Mouse (Mus musculus) limb, embryonic 11.5 days (tissue): Measurements from ENCODE around the gene Wnt5a. TPM values are rescaled to one million over a fixed set of nuclear protein-coding genes. Genes with fewer than 3 reads are reported as not detected.

Experiments
- ATAC-seq: fragments of 200-750 bp; cut with Nextera tagmentation; 2 replicates; pipeline ENCODE4 v1.8.0; 2017; ENCODE audit warnings: low read depth; ENCODE audit not compliant: insufficient number of reproducible peaks, low FRiP score, low TSS enrichment
- DNase-seq: peaks from one replicate; pipeline ENCODE4 v3.0.0-alpha.2; 2015; ENCODE audit warnings: low spot score
- H3K27ac ChIP-seq: fragments of 300-500 bp; sonication (generic); replicated peaks from 2 replicates; pipeline ENCODE4 v1.5.1; 2014; ENCODE audit warnings: low read depth, mild to moderate bottlenecking, low read length
- H3K27me3 ChIP-seq: fragments of 300-500 bp; sonication (generic); 2 replicates; pipeline ENCODE4 v1.6.1; 2014; ENCODE audit warnings: mild to moderate bottlenecking, low read length, mixed read lengths; ENCODE audit not compliant: control insufficient read depth, insufficient read depth
- H3K36me3 ChIP-seq: fragments of 300-500 bp; sonication (generic); 2 replicates; pipeline ENCODE4 v1.6.1; 2014; ENCODE audit warnings: mild to moderate bottlenecking, low read length, moderate library complexity, mixed read lengths; ENCODE audit not compliant: control insufficient read depth, insufficient read depth
- H3K4me1 ChIP-seq: fragments of 300-500 bp; sonication (generic); 2 replicates; pipeline ENCODE4 v1.6.1; 2014; ENCODE audit warnings: low read length, mixed read lengths; ENCODE audit not compliant: control insufficient read depth, insufficient read depth
- H3K4me2 ChIP-seq: fragments of 300-500 bp; sonication (generic); 2 replicates; pipeline ENCODE4 v1.6.1; 2014; ENCODE audit warnings: low read depth, mild to moderate bottlenecking, moderate library complexity; ENCODE audit not compliant: severe bottlenecking
- H3K4me3 ChIP-seq: fragments of 300-500 bp; sonication (generic); 2 replicates; pipeline ENCODE4 v1.5.1; 2014; ENCODE audit warnings: low read depth, low read length
- H3K9ac ChIP-seq: fragments of 300-500 bp; sonication (generic); 2 replicates; pipeline ENCODE4 v1.6.1; 2014; ENCODE audit warnings: mild to moderate bottlenecking, low read length
- H3K9me3 ChIP-seq: fragments of 300-500 bp; sonication (generic); 2 replicates; pipeline ENCODE4 v1.6.1; 2016; ENCODE audit warnings: low read length; ENCODE audit not compliant: control insufficient read depth
- WGBS: fragments of 180-500 bp; shearing (Covaris S2); extraction: QIAGEN DNeasy Blood & Tissue Kit; methylation state at CpG from one replicate; pipeline ENCODE4 v1.1.7; 2014; 5-methylcytosine and 5-hydroxymethylcytosine counted together
- polyA plus RNA-seq: library from polyadenylated mRNA; unstranded; fragments of >200 nt; fragmentation: Nextera tagmentation; extraction: Ambion mirVana; gene quantifications from 2 replicates; pipeline ENCODE4 v1.2.1, GENCODE M21; 2014

Wnt5a gene
- polyA plus RNA-seq, 1 experiment from 2014 or later = 110 TPM

- H3K4me1 ChIP-seq = peaks cover 36% of the 10 kb centered on the region
- H3K27me3 ChIP-seq = 0 out of 2 replicates have a peak, but pooled peaks cover 2% of the 10 kb centered on the region
- H3K9ac ChIP-seq = peak overlapping the region; percentile 97
- under 1% methylated on average over 29 of the region's 29 CpGs for WGBS
- peak overlapping the region; percentile 99 for H3K27ac ChIP-seq
- peak; percentile 83 for DNase-seq
- ATAC-seq = no peak
- H3K4me3 ChIP-seq = peak overlapping the region; percentile 94
- H3K4me2 ChIP-seq = peak overlapping the region; percentile 96
- no peaks in the 10 kb centered on the region for H3K9me3 ChIP-seq
- H3K36me3 ChIP-seq = no peaks in the 10 kb centered on the region
Observed at GRCm38 (mm10) chr14:28506376-28506831, 1.9 kb downstream of the Wnt5a start.

GRCm38 (mm10) chr14:28507011-28507410 lies 2.5 kb downstream of the Wnt5a start:
- Histone ChIP-seq H3K36me3 (no peaks in the 10 kb centered on the region), H3K4me2 (peak overlapping the region; percentile 96), H3K9me3 (no peaks in the 10 kb centered on the region), H3K27me3 (no peaks in the 10 kb centered on the region), H3K27ac (peak overlapping the region; percentile 99), H3K4me3 (peak overlapping the region; percentile 94), H3K4me1 (peaks cover 30% of the 10 kb centered on the region; the same call in 1 of the 2 replicates), H3K9ac (peak overlapping the region; percentile 97)
- under 1% methylated on average over 15 of the region's 15 CpGs for WGBS
- no peak for DNase-seq
- no peak for ATAC-seq

GRCm38 (mm10) chr14:28507471-28507870 lies 2.9 kb downstream of the Wnt5a start:
- Histone ChIP-seq H3K9ac (peak overlapping the region; percentile 97), H3K36me3 (no peaks in the 10 kb centered on the region), H3K4me3 (peak overlapping the region; percentile 94), H3K9me3 (no peaks in the 10 kb centered on the region), H3K27me3 (no peaks in the 10 kb centered on the region), H3K27ac (peak overlapping the region; percentile 99), H3K4me2 (peak overlapping the region; percentile 96), H3K4me1 (peaks cover 30% of the 10 kb centered on the region; the same call in 1 of the 2 replicates)
- ATAC-seq (no peak), DNase-seq (peak; percentile 87)
- under 1% methylated on average over 18 of the region's 18 CpGs for WGBS

- DNase-seq (peak; percentile 54), ATAC-seq (no peak)
- Histone ChIP-seq H3K4me2 (peak overlapping the region; percentile 96), H3K27me3 (no peaks in the 10 kb centered on the region), H3K9me3 (no peaks in the 10 kb centered on the region), H3K27ac (peak overlapping the region; percentile 99), H3K4me3 (peak overlapping the region; percentile 94), H3K9ac (peak overlapping the region; percentile 97), H3K36me3 (peaks cover 3% of the 10 kb centered on the region; the same call in 1 of the 2 replicates), H3K4me1 (peaks cover 27% of the 10 kb centered on the region)
- 6% methylated on average over 27 of the region's 27 CpGs for WGBS
Observed at GRCm38 (mm10) chr14:28508288-28509258, 4.0 kb downstream of the Wnt5a start.

- ATAC-seq = peak; percentile 55
- Histone ChIP-seq H3K27ac (peak overlapping the region; percentile 99), H3K4me1 (peaks cover 25% of the 10 kb centered on the region), H3K9ac (peak overlapping the region; percentile 97), H3K9me3 (no peaks in the 10 kb centered on the region), H3K4me2 (peak overlapping the region; percentile 96), H3K27me3 (no peaks in the 10 kb centered on the region), H3K4me3 (peak overlapping the region; percentile 94), H3K36me3 (peaks cover 3% of the 10 kb centered on the region; the same call in 1 of the 2 replicates)
- under 1% methylated on average over 47 of the region's 47 CpGs for WGBS
- DNase-seq = peak; percentile 89
Observed at GRCm38 (mm10) chr14:28509441-28510340, 5.1 kb downstream of the Wnt5a start.

GRCm38 (mm10) chr14:28510341-28511028 lies 5.9 kb downstream of the Wnt5a start:
- peaks cover 30% of the 10 kb centered on the region for H3K4me1 ChIP-seq
- no peaks in the 10 kb centered on the region for H3K9me3 ChIP-seq
- DNase-seq (peak; percentile 82), ATAC-seq (no peak)
- H3K27ac ChIP-seq = peak overlapping the region; percentile 99
- under 1% methylated on average over 29 of the region's 29 CpGs for WGBS
- H3K4me3 ChIP-seq = peak overlapping the region; percentile 94
- H3K27me3 ChIP-seq = no peaks in the 10 kb centered on the region
- H3K4me2 ChIP-seq = peak overlapping the region; percentile 96
- H3K36me3 ChIP-seq = peaks cover 6% of the 10 kb centered on the region; the same call in 1 of the 2 replicates
- H3K9ac ChIP-seq = peak overlapping the region; percentile 97

GRCm38 (mm10) chr14:28511029-28511651 lies 6.6 kb downstream of the Wnt5a start:
- WGBS = under 1% methylated on average over 41 of the region's 41 CpGs
- ATAC-seq = no peak
- Histone ChIP-seq H3K36me3 (peaks cover 8% of the 10 kb centered on the region; the same call in 1 of the 2 replicates), H3K9me3 (no peaks in the 10 kb centered on the region), H3K4me1 (peaks cover 30% of the 10 kb centered on the region), H3K27ac (peak overlapping the region; percentile 99), H3K4me2 (peak overlapping the region; percentile 96), H3K4me3 (peak overlapping the region; percentile 94), H3K9ac (peak overlapping the region; percentile 97), H3K27me3 (no peaks in the 10 kb centered on the region)
- peak; percentile 69 for DNase-seq
